Mouse (Mus musculus) kidney, postnatal 25 days (tissue): ENCODE measurements at regions not wholly inside any gene's neighbourhood (a gene's known extent, or its start where the extent isn't known, plus 50 kb on each side); places are given as distances from the start of the nearest gene placed in this dataset.
"Not testable (repeated sequence)": the region's sequence is repeated elsewhere in the genome, so short reads cannot be mapped to it uniquely, and the experiment has no call there.

Experiments used
- DNase-seq, 2 experiments: peaks; one replicate each; pipeline ENCODE4 v3.0.0; 2021; ENCODE audit warnings: mixed read lengths in 2 of 2

DNA sequence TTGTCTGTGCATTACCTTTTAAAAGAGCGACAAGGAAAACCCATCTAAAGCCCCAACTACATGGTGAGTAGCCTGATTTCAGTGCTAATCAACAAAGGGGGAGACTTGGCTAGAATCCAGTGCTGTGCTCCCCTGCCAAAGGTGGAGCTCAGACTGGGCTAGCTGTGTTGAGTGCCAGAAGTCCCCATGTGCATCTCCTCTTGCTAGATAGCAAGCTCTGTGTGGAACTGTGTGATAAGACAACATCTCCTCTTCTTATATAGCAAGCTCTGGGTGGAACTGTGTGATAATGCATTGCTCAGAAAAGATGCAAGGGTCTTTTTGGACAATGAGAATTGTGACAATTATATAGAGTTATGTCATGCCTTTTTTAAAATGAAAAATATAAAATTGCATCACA lies 741.4 kb downstream of the Adam6a start:
- no peak for DNase-seq

DNA sequence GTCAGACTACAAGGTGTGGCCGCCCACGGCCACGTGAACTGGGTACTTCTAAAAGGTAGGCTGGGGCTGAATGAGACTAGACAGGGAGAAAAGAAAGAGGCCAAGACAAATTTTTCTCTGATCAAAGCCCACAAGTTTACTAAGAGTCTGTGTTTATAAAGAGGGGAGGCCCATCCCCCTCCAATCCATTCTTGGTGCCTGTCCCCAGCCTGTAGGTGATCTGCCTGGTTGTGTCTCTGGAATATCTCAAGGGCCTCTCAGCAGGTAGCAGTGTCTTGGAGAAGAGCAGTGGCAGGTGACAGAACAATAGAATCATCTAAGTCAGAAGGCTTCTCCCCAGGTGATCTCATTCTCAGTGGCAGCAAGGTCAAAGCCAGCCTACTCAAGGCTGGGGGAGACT lies 743.3 kb downstream of the Adam6a start:
- DNase-seq: no peak

DNA sequence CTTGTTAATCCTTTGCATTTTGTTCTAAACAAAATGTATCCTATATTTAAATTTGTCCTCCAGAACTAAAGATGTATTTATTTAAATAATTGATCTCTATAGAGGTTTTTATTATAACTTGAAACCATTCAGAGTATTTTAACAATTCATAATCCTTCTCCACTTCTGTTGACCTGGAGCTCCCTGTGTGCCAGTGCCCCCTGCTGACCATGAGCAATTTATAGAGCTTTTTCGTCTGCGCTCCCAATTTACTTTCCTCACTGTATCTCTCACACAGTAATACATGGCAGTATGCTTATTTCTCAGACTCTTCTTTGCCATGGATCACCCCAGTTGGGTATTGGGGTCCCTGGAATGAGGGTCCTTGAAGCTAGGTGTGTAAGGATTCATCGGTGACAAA lies 747.4 kb downstream of the Adam6a start:
- DNase-seq: no peak

DNA sequence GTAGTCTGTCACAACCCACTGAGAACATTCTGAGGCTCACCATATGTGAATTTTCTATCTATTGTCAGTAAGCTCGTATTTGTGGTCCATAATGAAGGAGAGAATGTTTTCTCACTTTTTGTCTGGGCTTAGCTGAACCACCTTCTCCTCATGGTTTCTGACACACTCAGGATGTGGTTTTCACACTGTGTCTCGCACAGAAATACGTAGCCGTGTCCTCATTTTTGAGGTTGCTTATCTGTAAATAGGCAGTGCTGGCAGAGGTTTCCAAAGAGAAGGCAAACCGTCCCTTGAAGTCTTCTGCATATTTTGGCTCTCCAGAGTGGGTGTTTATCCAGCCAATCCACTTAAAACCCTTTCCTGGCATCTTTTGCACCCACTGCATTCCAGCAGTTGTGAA lies 756.1 kb downstream of the Adam6a start:
- DNase-seq: no peak

DNA sequence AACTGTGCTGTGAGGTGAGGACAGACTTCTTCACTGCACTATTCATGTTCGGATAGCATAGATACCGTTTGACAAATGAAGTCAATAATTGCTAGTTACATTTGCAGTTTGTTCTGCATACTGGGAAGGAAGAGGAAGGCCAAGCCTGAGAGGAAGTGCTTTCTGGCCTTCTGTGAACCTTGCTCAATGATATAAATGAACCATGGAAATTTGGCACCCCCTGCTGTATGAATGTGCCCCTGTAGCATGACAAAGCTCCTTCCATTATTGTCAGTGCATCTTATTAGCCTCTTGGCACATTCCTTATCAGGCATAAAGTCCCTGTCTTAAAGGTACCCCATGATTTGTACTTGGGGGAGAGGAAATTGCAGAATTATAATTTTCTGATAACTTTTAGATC lies 758.0 kb downstream of the Adam6a start:
- DNase-seq: no peak

DNA sequence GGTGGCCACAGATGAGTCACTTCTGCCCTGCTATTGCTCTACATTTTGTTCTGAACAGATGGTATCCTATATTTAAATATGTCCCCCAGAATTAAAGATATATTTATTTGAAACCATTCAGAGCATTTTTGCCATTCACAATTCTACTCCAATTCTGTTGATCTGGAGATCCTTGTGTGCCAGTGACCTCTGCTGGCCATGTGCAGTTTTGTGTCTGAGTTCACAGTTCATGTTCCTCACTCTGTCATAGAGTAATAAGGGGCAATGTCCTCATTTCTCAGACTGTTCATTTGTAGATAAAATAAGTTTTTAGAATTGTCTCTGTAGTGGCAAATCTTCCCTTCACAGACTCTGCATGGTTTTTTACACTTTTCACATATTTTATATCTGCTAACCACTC lies 788.8 kb downstream of the Adam6a start:
- DNase-seq: peak in 1 of 2 experiments; percentile 2

DNA sequence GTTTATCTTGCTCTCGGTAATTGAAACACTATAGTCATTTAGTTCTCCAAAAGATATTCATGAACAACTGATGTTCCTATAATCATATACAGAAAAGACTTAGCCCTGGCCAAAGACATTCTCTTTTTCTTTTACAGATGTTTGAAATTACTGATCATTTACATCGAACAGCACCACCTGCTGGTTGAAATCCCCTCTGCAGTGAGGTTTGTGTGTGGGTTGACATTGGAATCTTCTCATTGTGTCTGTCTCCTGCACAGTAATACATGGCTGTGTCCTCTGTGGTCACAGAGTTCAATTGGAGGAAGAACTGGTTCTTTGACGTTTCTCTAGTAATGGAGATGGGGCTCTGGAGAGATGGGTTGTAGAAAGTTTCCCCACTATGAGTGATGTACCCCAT lies 822.6 kb downstream of the Adam6a start:
- DNase-seq: peak in 1 of 2 experiments; percentile 11

DNA sequence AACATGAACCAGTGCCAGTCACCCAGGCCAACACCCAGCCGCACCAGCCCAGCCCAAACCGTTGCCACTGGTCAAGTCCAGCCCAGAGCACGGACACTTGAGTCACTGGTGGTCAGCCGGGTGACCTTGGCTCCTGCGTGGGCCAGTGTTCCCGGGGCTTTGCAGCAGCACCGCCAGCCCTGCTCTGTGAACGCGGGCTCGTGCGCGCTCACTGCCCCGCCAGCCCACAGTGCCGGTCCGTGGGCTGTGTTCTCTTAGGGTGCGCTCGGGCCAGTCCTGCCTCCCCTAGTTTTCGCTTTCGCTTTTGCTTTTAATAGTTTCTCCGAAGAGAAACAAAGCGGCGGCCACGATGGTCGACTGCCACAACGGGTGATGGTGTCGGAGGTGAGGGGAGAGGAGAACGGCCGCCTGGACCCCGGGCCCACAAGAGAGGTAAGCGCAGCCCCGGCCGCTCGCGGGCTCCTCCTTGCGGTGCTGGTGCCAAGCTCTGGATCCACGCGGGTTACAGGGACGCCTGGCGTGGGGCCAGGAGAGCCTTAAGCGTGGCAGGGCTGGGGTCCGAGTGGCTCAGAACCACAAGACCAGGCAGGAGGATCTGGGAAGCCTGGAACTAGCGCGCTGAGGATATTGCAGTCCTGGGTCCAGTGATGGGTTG lies 835.1 kb downstream of the Adam6a start:
- peak; percentile 9 to 59 for DNase-seq

DNA sequence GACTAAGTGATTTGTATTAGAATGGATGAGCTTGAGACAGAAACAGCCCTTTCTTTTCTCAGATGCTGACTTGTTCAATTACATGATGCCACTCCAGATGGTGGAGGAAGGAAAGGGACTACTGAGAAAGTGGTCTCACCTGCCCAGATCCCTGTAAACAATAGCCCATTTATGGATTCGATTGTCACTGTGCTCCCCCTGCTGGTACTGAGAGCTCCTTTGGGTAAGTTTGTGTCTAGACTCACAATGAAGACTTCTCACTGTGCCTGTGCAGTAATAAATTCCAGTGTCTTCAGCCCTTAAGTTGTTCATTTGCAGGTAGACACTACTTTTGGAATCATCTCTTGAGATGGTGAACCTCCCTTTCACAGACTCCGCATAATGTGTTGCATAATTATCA lies 847.7 kb downstream of the Adam6a start:
- DNase-seq: no peak

DNA sequence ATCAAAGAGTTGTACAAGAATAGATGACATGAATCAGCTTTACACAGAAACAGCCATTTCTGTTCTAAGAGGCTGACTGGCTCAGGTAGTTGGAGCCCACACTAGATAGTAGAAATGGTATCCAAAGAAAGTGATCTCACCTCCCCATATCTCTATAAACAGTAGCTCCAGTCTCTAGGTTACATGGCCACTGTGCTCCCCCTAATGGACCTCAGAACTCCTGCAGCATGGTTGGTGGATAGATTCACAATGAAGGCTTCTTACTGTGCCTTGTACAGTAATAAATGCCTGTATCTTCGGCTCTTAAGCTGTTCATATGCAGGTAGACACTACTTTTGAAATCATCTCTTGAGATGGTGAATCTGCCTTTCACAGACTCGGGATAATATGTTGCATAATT lies 862.5 kb downstream of the Adam6a start:
- no peak for DNase-seq

DNA sequence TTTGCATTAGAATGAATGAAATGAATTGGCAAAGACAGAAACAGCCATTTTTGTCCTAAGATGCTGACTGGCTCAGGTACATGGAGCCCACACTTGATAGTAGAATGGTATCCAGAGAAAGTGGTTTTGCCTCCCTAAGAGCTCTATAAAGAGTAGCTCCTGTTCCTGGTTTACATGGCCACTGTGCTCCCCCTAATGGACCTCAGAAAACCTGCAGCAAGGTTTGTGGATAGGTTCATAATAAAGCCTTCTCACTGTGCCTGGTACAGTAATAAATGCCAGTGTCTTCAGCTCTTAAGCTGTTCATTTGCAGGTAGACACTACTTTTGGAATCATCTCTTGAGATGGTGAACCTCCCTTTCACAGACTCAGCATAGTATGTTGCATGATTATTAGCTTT lies 890.8 kb downstream of the Adam6a start:
- DNase-seq: no peak

DNA sequence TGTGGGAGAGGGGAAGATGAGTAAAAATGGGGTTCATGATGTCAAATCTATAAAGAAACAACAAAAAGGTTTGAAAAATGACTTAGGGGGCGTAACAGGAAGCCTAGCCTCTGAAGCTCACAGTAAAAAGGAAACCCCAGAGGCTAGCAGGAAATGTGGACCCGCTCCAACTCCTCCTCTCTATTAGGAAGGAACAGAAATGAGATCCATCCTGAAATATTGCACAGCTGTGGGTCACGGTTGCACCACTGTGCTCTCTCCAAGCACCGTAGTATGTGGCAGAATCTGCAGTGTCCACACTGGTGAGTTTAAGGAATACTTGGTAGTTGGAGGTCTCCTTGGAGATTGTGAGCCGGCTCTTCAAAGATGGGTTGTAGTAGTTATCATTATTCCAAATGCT lies 918.3 kb downstream of the Adam6a start:
- DNase-seq: no peak

DNA sequence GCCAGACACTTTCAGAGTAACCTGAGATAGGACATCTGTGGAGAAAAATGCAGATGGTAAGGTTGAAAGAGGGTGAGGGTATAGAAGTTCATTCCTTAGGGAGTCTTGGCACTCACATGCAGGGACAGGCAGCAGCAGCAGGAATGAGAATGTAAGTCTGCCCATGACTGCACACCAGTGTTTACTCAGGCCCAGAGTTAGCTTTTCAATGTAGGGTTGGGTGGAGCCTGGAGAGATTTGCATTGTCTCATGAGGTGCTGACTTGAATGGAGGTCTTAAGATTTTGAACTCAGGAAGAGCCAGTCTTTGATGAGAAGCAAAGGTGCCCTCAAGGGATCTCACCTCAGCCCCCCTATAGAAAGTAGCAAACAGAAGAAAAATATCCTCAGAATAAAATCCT lies 918.9 kb downstream of the Adam6a start:
- no peak for DNase-seq

DNA sequence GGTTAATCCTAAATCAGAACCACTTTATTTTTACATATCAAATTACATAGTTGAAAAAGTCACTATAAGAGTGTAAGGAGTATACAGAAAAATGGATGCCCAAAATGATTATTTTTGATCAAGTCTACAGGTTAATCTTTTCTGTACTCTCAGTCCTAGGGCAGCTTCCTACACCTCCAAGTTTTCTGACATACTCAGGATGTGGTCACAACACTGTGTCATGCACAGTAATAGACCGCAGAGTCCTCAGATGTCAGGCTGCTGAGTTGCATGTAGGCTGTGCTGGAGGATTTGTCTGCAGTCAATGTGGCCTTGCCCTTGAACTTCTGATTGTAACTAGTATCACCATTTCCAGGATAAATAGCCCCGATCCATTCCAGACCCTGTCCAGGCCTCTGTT lies 925.1 kb downstream of the Adam6a start:
- DNase-seq: no peak

DNA sequence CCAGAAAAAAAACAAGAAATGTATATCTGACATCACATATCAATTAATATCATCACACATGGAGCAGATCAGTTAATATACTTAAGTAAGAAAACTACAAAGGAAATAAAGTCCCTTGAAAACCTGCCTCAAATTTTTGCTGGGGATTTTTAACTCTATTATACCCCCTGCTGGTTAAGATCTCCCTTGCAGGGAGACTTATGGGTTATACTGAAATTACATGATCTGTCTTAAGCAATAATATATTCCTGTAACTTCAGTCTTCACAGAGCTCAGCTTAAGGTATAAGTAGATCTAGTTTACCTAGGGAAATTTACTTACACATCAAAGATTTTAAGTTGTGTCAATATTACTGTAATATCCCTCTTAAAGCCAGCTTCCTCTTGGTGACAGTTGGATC lies 929.0 kb downstream of the Adam6a start:
- DNase-seq: not testable (repeated sequence)

DNA sequence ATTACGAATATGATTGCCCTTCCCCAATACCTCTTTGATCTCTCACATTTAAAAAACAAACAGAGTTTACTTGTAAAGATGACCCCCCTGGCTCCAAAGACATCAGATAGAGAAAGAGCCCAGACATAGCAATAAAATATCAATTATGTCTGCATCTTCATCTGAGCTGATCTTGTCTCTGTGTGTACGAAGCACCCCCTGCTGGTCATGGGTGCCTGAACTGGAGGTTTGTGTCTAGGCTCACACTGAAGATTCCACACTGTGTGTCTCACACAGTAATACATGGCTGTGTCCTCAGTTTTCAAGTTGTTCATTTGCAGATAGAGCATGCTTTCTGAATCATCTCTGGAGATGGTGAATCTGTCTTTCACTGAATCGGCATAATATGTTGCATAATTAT lies 935.0 kb downstream of the Adam6a start:
- DNase-seq: no peak

DNA sequence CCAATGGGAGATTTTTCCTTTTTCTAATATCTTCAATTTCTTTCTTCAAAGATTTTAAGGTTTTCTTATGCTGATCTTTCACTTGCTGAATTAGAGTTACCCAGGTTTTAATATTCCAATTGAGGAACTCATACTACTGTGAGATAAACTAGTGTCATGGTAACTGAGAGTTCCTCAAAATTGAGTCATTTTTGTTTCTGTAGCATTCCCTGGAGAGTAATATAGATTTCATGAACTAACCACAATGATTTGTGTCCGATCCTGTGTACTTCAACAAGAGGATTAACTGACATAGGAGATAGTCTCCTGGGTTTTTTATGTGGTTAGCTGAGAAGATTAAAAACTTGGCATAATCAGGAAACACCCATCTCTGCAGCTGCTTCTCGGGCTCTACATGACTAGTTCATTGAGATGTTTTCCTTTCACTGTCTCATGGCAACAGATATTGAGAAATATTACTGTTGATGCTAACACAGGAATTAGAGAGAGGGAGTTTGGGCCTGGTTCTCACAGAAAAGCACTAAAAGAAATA lies 949.9 kb downstream of the Adam6a start:
- not testable (repeated sequence) for DNase-seq

DNA sequence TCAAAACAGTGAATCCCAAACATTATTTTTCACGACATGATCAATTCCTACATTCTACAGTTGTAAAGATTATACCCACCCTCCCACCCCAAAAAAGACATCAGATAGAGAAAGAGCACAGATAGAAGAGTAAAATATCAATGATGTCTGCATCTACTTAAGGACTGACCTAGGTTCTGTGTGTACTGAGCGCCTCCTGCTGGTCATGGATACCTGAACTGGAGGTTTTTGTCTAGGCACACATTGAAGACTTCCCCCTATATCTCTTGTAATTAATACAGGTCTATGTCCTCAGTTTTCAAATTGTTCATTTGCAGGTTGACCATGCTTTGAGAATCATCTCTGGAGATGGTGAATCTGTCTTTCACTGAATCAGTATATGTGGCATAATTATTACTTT lies 952.0 kb downstream of the Adam6a start:
- no peak for DNase-seq

DNA sequence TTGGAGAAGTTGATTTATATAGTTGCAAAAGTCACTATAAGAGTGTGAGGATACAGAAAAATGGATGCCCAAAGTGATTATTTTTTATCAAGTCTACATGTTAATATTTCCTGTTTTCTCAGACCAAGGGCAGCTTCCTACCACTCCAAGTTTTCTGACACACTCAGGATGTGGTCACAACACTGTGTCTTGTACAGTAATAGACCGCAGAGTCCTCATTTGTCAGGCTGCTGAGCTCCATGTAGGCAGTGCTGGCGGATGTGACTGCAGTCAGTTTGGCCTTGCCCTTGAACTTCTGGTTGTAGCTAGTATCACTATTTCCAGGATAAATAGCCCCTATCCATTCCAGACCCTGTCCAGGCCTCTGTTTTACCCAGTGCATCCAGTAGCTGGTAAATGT lies 969.4 kb downstream of the Adam6a start:
- no peak for DNase-seq

DNA sequence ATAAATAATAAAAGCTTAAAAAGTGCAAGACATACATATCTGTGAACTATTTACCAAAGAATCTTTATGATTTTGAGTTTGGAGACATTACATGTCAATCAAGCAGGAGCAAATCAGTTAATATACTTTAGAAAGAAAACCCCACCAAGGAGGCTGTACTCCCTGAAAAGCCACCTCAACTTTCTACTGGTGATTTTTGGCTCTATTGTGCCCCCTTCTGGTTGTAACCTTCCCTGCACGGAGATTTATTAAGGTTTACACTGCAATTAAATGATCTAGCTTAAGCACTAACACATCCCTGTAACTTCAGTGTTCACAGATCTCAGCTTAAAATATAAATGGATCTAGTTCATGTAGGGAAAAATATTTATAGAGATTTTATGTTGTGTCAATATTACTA lies 998.4 kb downstream of the Adam6a start:
- not testable (repeated sequence) for DNase-seq

DNA sequence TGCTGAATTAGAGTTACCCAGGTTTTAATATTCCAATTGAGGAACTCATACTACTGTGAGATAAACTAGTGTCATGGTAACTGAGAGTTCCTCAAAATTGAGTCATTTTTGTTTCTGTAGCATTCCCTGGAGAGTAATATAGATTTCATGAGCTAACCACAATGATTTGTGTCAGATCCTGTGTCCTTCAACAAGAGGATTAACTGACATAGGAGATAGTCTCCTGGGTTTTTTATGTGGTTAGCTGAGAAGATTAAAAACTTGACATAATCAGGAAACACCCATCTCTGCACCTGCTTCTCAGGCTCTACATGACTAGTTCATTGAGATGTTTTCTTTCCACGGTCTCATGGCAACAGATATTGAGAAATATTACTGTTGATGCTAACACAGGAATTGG lies 1001.2 kb downstream of the Adam6a start:
- DNase-seq: not testable (repeated sequence)

DNA sequence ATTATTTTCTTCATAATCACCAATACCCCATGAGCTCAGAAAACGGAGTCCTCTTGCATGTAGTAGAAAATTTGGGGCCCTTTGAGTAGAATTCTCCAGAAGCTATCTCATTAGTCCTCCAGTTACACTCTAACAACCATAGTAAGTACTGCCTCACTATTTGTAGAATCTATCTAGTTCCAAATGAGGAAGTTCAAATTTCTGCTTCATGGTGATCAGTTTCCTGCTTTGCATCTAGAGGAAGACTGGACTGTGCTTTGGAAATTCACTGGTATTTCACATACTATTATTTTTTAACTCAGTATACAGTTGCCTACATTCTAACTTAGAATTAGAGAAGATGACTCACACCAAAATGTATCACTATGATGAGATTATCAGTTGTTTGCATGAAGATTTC lies 1018.7 kb downstream of the Adam6a start:
- no peak for DNase-seq

DNA sequence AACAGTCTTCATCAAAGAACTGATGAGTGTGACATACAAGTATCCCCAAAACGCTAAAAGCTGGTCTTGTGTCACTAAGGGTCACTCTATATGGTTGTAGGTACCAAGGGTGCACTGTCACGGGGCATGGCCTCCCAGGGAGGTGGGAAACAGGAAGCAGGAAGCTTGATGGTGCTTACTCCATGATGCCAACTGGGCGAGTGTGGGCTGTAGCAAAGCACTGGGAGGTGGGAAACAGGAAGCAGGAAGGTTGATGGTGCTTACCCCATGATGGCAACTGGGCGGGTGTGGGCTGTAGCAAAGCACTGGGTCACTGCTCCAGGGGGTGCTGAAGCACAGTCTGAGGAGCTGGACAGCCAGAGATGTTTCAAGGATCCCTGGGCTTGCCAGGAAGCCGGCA lies 1019.3 kb downstream of the Adam6a start:
- DNase-seq: no peak

DNA sequence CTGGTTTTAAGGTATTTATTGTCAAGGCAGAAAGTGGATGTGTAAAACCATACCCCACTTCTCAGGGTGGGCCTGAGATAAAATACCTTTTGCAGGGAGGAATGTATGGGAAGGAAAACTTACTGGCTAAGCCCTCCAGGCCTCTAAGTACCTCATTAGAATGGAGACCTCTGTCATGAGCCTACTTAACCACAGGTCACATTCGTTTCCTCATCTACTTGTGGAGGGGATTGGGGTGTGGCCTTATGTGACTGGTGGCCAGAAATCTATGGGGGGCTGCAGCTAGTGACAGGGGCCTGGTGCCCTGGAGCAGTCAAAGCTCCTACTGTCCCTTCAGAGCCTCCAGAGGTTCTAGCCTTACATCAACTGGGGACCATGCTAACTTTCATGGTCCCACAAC lies 1020.0 kb downstream of the Adam6a start:
- no peak for DNase-seq

DNA sequence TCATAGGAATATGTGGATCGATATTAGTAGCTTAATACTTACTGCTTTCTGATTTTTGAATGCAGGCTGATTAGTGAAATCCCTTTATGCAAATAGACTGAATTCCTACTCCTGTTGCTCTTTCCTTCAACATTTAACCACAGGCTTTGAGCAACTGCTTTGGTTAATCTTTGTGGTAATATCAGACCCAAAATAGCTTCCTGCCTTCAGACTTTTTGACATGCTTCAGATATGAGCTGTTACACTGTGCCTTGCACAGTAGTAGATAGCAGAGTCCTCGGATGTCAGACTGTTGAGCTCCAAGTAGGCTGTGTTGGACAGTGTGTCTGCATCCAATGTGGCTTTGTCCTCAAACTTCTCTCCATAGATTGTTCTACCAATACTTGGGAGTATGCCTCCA lies 1020.6 kb downstream of the Adam6a start:
- no peak for DNase-seq
